Mouse (Mus musculus): Measurements from ENCODE around the gene Dnm3. TPM values are rescaled to one million over a fixed set of nuclear protein-coding genes. Genes with fewer than 3 reads are reported as not detected.

Dnm3 gene
- polyA plus RNA-seq, 1 experiment from 2014 or later = 8.3 TPM

- no peak for DNase-seq (ENCODE audit: low spot score)
- 63% methylated on average over 4 of the region's 4 CpGs for WGBS
Observed at GRCm38 (mm10) chr1:161998781-161999180, 479.1 kb downstream of the Dnm3 start.

GRCm38 (mm10) chr1:161992389-161992788, 485.4 kb downstream of the Dnm3 start:
- DNase-seq (ENCODE audit: low spot score) (no peak), ATAC-seq (replicated peaks; ENCODE audit: low FRiP score, low read depth) (no peak)
- H3K4me1 ChIP-seq (replicated peaks; ENCODE audit: insufficient read depth, low read length) = 0 out of 2 replicates have a peak, but pooled peaks cover 10% of the 10 kb centered on the region
- no peak overlapping the region for H3K4me2 ChIP-seq (ENCODE audit: low read length)
- no peaks in the 10 kb centered on the region for H3K36me3 ChIP-seq (ENCODE audit: insufficient read depth, low read length)
- H3K9ac ChIP-seq (ENCODE audit: low read depth, low read length) = no peak overlapping the region
- no peaks in the 10 kb centered on the region for H3K27me3 ChIP-seq (ENCODE audit: insufficient read depth, low read length)
- H3K27ac ChIP-seq = no peak overlapping the region
- no peak overlapping the region for H3K4me3 ChIP-seq (replicated peaks; ENCODE audit: low read depth, low read length)
- 89% methylated on average over 7 of the region's 7 CpGs for WGBS
- H3K9me3 ChIP-seq (replicated peaks; ENCODE audit: low read length) = no peaks in the 10 kb centered on the region
- TF ChIP-seq CTCF (IDR thresholded peaks at IDR 0.05; ENCODE audit: low read depth) = no peak

More at GRCm38 (mm10) chr1:161998781-161999180, 479.1 kb downstream of the Dnm3 start:
- ATAC-seq (replicated peaks; ENCODE audit: low FRiP score, low read depth) = no peak
- H3K4me3 ChIP-seq (replicated peaks; ENCODE audit: low read depth, low read length) = no peak overlapping the region
- no peak for TF ChIP-seq CTCF (IDR thresholded peaks at IDR 0.05; ENCODE audit: low read depth)
- no peak overlapping the region for H3K27ac ChIP-seq
- no peaks in the 10 kb centered on the region; the same call in 1 of the 2 replicates for H3K4me1 ChIP-seq (replicated peaks; ENCODE audit: insufficient read depth, low read length)
- H3K9ac ChIP-seq (ENCODE audit: low read depth, low read length) = no peak overlapping the region
- no peaks in the 10 kb centered on the region for H3K36me3 ChIP-seq (ENCODE audit: insufficient read depth, low read length)
- no peaks in the 10 kb centered on the region for H3K9me3 ChIP-seq (replicated peaks; ENCODE audit: low read length)
- H3K27me3 ChIP-seq (ENCODE audit: insufficient read depth, low read length) = no peaks in the 10 kb centered on the region
- no peak overlapping the region for H3K4me2 ChIP-seq (ENCODE audit: low read length)

GRCm38 (mm10) chr1:161991846-161992245, 486.0 kb downstream of the Dnm3 start:
- DNase-seq (ENCODE audit: low spot score) (no peak), ATAC-seq (replicated peaks; ENCODE audit: low FRiP score, low read depth) (no peak)
- Histone ChIP-seq H3K4me3 (replicated peaks; ENCODE audit: low read depth, low read length) (no peak overlapping the region), H3K4me2 (ENCODE audit: low read length) (no peak overlapping the region), H3K4me1 (replicated peaks; ENCODE audit: insufficient read depth, low read length) (0 out of 2 replicates have a peak, but pooled peaks cover 10% of the 10 kb centered on the region), H3K9ac (ENCODE audit: low read depth, low read length) (no peak overlapping the region), H3K36me3 (ENCODE audit: insufficient read depth, low read length) (no peaks in the 10 kb centered on the region), H3K27ac (no peak overlapping the region), H3K27me3 (ENCODE audit: insufficient read depth, low read length) (no peaks in the 10 kb centered on the region), H3K9me3 (replicated peaks; ENCODE audit: low read length) (no peaks in the 10 kb centered on the region)
- 79% methylated on average over 11 of the region's 11 CpGs for WGBS
- no peak for TF ChIP-seq CTCF (IDR thresholded peaks at IDR 0.05; ENCODE audit: low read depth)

GRCm38 (mm10) chr1:161990684-161991578, 486.9 kb downstream of the Dnm3 start:
- peak; percentile 57 for ATAC-seq (replicated peaks; ENCODE audit: low FRiP score, low read depth)
- Histone ChIP-seq H3K9ac (ENCODE audit: low read depth, low read length) (no peak overlapping the region), H3K36me3 (ENCODE audit: insufficient read depth, low read length) (no peaks in the 10 kb centered on the region), H3K4me3 (replicated peaks; ENCODE audit: low read depth, low read length) (no peak overlapping the region), H3K4me1 (replicated peaks; ENCODE audit: insufficient read depth, low read length) (0 out of 2 replicates have a peak, but pooled peaks cover 10% of the 10 kb centered on the region), H3K9me3 (replicated peaks; ENCODE audit: low read length) (no peaks in the 10 kb centered on the region), H3K27ac (no peak overlapping the region), H3K4me2 (ENCODE audit: low read length) (peak overlapping the region; percentile 30; the same call in 1 of the 2 replicates), H3K27me3 (ENCODE audit: insufficient read depth, low read length) (no peaks in the 10 kb centered on the region)
- no peak for TF ChIP-seq CTCF (IDR thresholded peaks at IDR 0.05; ENCODE audit: low read depth)
- 21% methylated on average over 10 of the region's 10 CpGs for WGBS
- DNase-seq (ENCODE audit: low spot score) = no peak

GRCm38 (mm10) chr1:161983979-161984566, 493.8 kb downstream of the Dnm3 start:
- 0 out of 2 replicates have a peak, but pooled peaks cover 3% of the 10 kb centered on the region for H3K4me1 ChIP-seq (replicated peaks; ENCODE audit: insufficient read depth, low read length)
- ATAC-seq (replicated peaks; ENCODE audit: low FRiP score, low read depth) (no peak), DNase-seq (ENCODE audit: low spot score) (peak; percentile 55)
- H3K4me2 ChIP-seq (ENCODE audit: low read length) = no peak overlapping the region
- no peaks in the 10 kb centered on the region for H3K36me3 ChIP-seq (ENCODE audit: insufficient read depth, low read length)
- no peaks in the 10 kb centered on the region for H3K27me3 ChIP-seq (ENCODE audit: insufficient read depth, low read length)
- 22% methylated on average over 4 of the region's 4 CpGs for WGBS
- no peak overlapping the region for H3K9ac ChIP-seq (ENCODE audit: low read depth, low read length)
- H3K9me3 ChIP-seq (replicated peaks; ENCODE audit: low read length) = no peaks in the 10 kb centered on the region
- H3K4me3 ChIP-seq (replicated peaks; ENCODE audit: low read depth, low read length) = no peak overlapping the region
- no peak overlapping the region for H3K27ac ChIP-seq
- TF ChIP-seq CTCF (IDR thresholded peaks at IDR 0.05; ENCODE audit: low read depth) = no peak

- no peak overlapping the region for H3K4me2 ChIP-seq (ENCODE audit: low read length)
- TF ChIP-seq CTCF (IDR thresholded peaks at IDR 0.05; ENCODE audit: low read depth) = no peak
- DNase-seq (ENCODE audit: low spot score) (no peak), ATAC-seq (replicated peaks; ENCODE audit: low FRiP score, low read depth) (no peak)
- no peaks in the 10 kb centered on the region for H3K36me3 ChIP-seq (ENCODE audit: insufficient read depth, low read length)
- no peak overlapping the region for H3K27ac ChIP-seq
- WGBS = 47% methylated on average over 6 of the region's 6 CpGs
- no peak overlapping the region for H3K9ac ChIP-seq (ENCODE audit: low read depth, low read length)
- H3K9me3 ChIP-seq (replicated peaks; ENCODE audit: low read length) = no peaks in the 10 kb centered on the region
- no peaks in the 10 kb centered on the region for H3K27me3 ChIP-seq (ENCODE audit: insufficient read depth, low read length)
- H3K4me3 ChIP-seq (replicated peaks; ENCODE audit: low read depth, low read length) = no peak overlapping the region
- H3K4me1 ChIP-seq (replicated peaks; ENCODE audit: insufficient read depth, low read length) = 0 out of 2 replicates have a peak, but pooled peaks cover 3% of the 10 kb centered on the region
Observed at GRCm38 (mm10) chr1:161983451-161983850, 494.4 kb downstream of the Dnm3 start.

Measured in kidney, postnatal 0 days (tissue).